Mouse (Mus musculus) inflammation-experienced regulatory T-cells, adult 6 months (primary cell): ENCODE measurements around the gene Trpm4. TPM values are rescaled to one million over a fixed set of nuclear protein-coding genes. Genes with fewer than 3 reads are reported as not detected.
A peak's percentile ranks its signal among the peaks of the same experiment; 100 is the strongest.

Experiments
- ATAC-seq: one replicate; pipeline ENCODE4 v1.8.0; 2017
- polyA plus RNA-seq, 3 experiments: library from polyadenylated mRNA; unstranded; fragments of 100-300 nt; shearing (Covaris generic); gene quantifications; one replicate each; pipeline ENCODE4 v1.2.1; 2017

Trpm4 gene
- polyA plus RNA-seq, 3 experiments from 2014 or later: 17.2 to 21.7 (median 19.3) TPM

DNA sequence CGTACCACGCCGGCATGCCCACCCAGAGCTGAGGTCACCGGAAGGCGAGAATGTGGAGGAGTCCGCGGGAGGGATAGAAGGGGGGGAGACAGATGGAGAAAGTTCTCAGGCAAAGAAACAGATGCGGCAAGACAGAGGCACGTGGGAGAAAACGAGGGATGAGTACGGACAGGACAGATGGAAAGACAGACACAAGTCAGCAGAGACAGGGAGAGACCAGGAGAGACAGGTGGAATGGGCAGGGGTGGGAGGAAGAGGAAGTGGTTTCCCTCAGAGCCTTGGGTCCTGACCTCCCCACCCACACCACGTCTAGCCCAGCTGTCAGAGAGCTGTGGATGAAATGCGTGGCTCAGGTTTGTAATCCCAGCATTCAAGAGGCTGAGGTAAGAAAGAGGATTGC, 13.3 kb upstream of the Trpm4 start:
- ATAC-seq: no peak

DNA sequence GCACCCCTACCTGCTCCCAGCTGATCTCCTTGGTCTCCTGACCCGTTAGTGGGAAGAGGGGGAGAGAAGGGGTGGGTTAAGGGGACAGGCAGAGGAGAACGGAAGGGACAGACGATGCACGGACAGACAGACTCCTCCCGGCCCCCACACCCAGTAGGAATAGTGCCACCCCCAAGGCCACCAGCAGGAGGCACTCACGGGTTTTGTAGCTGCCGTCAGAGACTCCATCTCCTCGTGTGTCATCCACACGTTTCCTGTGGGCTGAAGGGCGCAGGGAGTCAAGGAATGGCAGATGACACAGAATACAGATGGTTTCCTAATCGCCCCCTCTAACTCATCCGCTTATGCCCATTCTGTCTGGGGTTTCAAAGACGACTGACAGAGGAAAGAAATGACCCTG, 10.0 kb upstream of the Trpm4 start:
- no peak for ATAC-seq

DNA sequence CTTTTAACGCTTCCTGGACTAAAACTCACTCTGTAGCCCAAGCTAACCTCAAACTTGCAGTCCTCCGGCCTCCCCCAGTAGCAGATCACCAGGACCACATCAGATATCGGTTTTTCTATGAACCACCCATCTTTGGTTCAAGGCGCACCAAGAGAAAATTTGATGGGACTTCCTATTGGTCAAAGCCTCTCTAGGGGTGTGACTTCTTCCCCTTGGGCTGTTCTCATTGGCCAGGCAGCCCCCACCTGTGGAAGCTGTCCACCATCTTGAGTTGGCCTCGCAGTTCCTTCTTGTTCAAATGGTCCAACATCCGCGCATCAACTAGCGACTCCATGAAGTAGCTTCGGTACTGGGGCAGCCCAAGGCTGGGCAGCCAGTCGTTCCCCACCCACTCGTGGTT, 8.5 kb upstream of the Trpm4 start:
- no peak for ATAC-seq

GRCm38 (mm10) chr7:45341303-45341702, 7.7 kb upstream of the Trpm4 start:
- peak; percentile 84 for ATAC-seq

- ATAC-seq: no peak
Measured at GRCm38 (mm10) chr7:45340669-45341068, 7.1 kb upstream of the Trpm4 start.

DNA sequence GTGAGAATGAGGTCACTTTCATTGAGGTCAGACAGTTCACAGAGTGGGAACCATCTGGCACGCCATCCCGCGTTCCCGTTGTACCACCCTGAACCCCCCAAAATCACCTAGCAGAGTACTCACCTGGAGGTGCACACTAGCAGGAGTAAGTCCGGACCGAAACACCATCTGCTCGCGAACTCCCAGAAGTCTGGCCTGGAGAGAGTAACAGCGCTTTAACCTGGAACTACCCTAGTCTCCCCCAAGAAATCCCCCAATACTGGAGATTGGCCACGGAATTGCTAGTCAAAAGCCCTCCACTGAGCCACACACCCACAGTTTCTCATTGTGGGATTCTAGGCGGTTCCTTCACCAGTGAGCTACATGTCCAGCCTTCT, 6.5 kb upstream of the Trpm4 start:
- ATAC-seq: no peak

- ATAC-seq: peak; percentile 20
Measured at GRCm38 (mm10) chr7:45339410-45340065, 6.0 kb upstream of the Trpm4 start.

GRCm38 (mm10) chr7:45338161-45338911, 4.8 kb upstream of the Trpm4 start:
- no peak for ATAC-seq

DNA sequence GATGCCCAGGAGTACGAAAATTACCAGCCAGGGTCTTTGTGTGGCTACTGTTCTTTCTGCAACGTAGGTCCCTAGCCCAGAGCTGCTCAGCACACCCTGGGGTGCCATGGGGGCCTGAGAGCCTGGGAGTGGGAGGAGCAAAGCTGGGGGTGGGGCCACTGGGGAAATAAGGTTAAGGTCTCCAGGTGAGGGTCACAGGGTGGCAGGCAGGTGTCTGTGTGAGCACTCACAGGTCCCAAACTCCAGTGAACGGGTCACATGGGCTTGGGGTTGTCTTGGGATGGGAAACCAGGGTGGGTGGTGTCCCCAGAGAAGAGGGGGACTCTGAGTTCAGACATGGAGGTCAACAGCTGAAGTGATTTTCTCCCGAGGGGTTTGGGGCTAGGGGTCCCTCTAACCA, 3.9 kb upstream of the Trpm4 start:
- no peak for ATAC-seq

- ATAC-seq: no peak
Measured at GRCm38 (mm10) chr7:45336319-45336718, 2.7 kb upstream of the Trpm4 start.

- ATAC-seq: no peak
Measured at GRCm38 (mm10) chr7:45335056-45335455, 1.5 kb upstream of the Trpm4 start, which contains the start of gene Hrc. TSS of gene Hrc (plus strand) at chr7:45335290.

DNA sequence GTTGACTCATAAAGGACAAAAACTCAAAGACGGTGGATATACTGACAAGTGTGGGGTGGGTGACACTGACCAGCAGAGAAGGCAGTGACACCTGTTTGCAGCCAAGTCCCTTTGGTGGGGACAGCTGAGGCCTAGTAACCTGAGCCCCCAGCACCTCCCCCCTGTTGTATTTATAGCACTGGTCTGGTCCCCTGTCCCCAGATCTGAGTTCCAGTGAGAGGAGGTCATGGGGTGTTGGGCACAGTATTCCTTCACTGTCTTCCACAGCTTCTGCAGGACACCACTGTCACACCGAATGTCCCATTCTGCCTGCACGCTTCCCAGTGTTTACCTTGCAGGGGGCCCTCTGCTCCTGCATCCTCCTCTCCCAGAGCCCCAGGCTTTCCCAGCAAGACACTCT, 1.0 kb upstream of the Trpm4 start:
- ATAC-seq: no peak

DNA sequence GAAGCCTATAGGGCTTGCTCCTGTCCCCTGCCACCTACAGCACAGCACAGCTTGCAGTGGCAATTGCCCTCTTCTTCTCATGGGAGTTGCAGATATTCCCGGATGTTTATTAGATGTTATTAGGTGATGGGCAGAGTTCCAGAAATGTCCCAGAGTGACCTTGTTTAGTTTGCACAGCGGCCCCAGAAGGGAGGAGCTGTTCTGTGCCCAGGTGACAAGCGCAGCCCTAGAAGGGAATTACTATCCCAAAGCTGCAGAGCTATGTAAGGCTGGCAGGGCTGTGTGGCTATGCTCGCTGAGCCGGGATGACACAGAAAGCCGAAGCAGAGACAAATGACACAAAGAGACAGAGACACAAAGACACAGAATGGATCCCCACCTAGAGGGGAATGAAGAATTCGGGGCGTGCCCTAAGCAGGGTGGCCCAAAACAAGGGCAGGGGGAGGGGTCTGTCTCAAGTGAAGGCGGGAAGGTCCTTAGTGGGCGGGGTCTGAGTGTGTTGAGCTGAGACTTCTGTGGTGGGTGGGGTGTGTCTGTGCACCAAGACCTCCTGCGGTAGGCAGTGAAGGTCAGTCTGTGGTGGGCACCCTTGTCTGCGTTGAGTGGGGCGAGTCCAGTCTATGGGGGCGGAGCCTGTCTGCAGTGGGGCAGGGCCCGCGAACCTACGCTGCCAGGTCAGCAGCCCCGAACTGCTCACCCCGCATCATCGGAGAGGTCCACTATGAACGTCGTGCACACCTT, 725 bp downstream of the Trpm4 start:
- ATAC-seq: peak; percentile 38

DNA sequence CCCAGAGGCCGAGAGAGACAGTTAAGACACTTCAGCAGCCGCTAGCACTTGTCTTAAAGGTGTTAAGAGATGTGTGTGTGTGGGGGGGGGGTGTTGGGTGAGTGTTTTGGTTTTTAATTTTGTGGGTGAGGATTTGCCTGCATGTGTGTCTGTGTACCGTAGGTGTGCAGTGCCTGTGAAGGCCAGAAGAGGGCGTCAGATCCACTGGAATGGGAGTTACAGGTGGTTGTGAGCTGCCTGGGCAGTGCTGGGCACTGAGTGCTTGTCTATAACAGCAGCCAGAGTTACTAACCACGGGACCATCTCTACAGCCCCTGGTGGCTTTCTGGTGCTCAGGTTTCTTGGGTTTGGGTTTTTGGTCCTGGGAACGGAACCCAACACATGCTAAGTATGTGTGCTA, 2.1 kb downstream of the Trpm4 start:
- ATAC-seq: no peak

DNA sequence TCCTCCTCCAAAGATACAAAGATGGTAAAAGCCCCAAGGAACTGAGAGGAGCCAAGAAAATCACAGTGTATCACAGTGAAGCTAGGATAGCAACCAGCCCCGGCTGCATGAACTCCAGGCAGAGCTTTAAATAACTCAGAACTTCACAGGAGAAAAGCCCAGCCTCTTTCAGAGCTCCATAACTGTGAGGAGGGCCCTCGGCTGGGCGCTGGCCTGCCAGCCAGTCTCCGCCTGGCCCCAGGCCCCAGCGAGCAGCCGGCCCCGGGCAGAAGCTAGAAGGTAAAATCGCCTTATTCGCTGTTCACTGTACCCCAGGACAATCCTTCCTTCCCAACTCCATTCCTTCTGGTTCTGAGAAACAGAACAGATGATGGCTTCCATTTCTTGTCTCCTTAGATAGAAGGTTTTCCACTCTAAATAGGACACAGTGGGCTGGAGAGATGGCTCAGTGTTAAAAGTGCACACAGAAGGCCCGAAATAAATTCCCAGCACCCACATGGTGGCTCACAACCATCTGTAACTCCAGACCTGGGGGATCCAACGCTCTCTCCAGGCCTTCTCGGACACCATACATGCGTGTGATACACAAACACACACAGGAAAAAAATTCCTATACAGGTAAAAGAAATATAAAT, 4.6 kb downstream of the Trpm4 start:
- no peak for ATAC-seq

GRCm38 (mm10) chr7:45325800-45326199, 7.8 kb downstream of the Trpm4 start:
- ATAC-seq: no peak

DNA sequence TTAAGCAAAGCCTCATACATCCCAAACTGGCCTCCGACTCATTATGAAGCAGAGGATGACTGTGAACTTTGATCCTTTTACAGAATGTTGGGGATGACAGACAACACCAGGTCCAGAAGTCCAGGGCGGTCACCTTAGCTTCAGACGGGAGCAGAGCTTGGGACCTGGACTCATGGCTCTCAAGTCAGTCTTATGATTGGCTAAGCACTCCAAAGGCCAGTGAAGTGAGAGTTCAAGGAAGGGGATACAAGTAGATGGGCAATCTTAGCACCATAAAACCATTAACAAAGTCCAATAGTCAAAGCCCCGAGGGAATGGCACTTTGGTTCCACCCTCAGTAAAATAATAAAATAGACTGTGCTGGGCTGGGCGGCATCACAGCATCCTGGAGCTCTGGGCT, 10.5 kb downstream of the Trpm4 start:
- no peak for ATAC-seq

GRCm38 (mm10) chr7:45322245-45322644, 11.3 kb downstream of the Trpm4 start:
- ATAC-seq: no peak

GRCm38 (mm10) chr7:45316536-45316935, 17.0 kb downstream of the Trpm4 start:
- ATAC-seq: no peak

- ATAC-seq: no peak
Measured at GRCm38 (mm10) chr7:45315182-45315701, 18.3 kb downstream of the Trpm4 start.

GRCm38 (mm10) chr7:45313495-45313894, 20.1 kb downstream of the Trpm4 start:
- ATAC-seq: no peak

DNA sequence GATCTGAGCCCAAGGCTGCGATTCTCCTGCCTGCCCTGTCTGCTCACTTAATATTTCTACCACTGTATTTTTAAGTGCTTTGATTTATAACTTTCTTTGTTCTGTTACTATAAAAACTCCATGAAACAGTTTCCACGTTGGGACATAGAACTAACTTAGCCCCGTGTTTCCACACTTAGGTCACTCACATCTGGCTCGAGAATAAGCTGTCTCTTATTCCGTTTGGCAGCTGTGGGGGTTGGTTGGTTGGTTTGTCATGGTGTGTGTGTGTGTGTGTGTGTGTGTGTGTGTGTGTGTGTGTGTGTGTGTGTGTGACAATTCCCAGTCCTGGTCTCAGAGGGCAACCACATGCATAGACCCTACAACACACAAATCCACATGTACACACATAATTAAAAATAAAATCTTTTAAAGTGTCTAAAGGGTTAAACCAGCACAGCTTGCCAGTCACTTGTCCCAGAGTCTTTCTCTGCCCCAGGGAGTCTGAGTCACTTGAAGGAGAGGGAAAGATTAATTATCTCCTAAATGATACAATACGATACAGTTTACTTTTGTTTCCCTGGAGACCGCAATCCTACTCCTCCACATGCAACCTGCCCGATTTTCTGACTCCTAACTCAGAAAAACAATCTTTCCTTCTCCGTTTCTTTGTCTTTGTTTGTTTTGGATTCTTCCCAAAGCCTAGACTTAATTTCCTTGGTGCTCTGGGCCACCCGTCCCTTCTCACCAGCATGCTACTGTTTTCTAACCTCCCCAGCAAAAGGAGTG, 20.7 kb downstream of the Trpm4 start:
- ATAC-seq: no peak
